Comparison of ENCODE assay signal across 8 mouse cellular contexts in the genomic region with DNA sequence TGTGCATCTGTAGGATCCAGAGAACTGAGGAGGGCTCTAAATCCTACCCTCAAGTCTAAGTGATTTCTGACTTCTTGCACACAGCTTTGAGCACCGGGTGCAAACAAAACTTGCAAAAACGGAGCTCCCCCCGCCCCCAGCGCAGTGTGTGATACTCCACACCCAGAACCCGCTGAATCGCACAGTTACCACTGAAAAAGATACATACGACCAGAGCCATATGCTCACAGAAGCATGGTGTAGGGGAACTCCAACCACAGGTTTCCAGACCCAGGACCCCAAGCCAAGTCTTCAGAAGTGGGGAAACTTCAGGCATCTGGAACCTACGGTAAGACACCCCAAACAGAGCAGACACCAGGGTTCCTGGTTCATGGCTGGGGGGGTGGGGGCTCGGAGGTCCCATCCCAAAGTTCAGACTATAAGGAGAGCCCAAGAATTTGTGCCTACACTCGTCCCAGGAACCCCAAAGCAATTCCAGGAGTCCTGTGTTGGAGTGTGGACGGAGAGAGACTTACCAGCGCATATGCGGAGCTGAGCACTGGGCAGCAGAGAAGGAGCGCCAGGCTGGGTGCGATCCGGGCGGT. TPM values are rescaled to one million over a fixed set of nuclear protein-coding genes. Genes with fewer than 3 reads are reported as not detected.
DNase-seq lines count a peak whose midpoint lies in the region; ATAC-seq and TF ChIP-seq lines count a peak whose summit lies in the region.

A gene (plus strand): TSS at position 151 of the 584 bp plus-strand sequence.

- no peak for TF ChIP-seq CTCF in left cerebral cortex, adult 2 months (IDR thresholded peaks at IDR 0.05)
- no peak for TF ChIP-seq CTCF in midbrain, postnatal 0 days (IDR thresholded peaks at IDR 0.05)

- H3K4me1 ChIP-seq in forebrain, embryonic 14.5 days (ENCODE audit: control insufficient read depth, insufficient read depth, low read length), result peaks cover 7% of the 10 kb centered on the region; the same call in 1 of the 2 replicates
- peaks cover 32% of the 10 kb centered on the region for H3K4me1 ChIP-seq in hindbrain, embryonic 13.5 days (replicated peaks)
- H3K4me1 ChIP-seq in midbrain, postnatal 0 days (ENCODE audit: insufficient read depth, low read length), result no peaks in the 10 kb centered on the region

- peak within 1 kb of the TSS; percentile 47 for H3K4me3 ChIP-seq in left cerebral cortex, adult 2 months
- peak within 1 kb of the TSS; percentile 55 for H3K4me3 ChIP-seq in forebrain, embryonic 14.5 days (ENCODE audit: low read depth, low read length)
- H3K4me3 ChIP-seq in hindbrain, embryonic 13.5 days, result peak within 1 kb of the TSS; percentile 68
- peak within 1 kb of the TSS; percentile 62 for H3K4me3 ChIP-seq in midbrain, postnatal 0 days (ENCODE audit: low read depth, low read length)

- H3K27me3 ChIP-seq in forebrain, embryonic 14.5 days (replicated peaks; ENCODE audit: control insufficient read depth, insufficient read depth, low read length), result peaks cover 33% of the 10 kb centered on the region
- peaks cover 52% of the 10 kb centered on the region for H3K27me3 ChIP-seq in hindbrain, embryonic 13.5 days
- peaks cover 31% of the 10 kb centered on the region for H3K27me3 ChIP-seq in midbrain, postnatal 0 days (ENCODE audit: insufficient read depth, low read length)

- peak within 1 kb of the TSS; percentile 74 for H3K9ac ChIP-seq in forebrain, embryonic 14.5 days (ENCODE audit: low read length)
- peak within 1 kb of the TSS; percentile 80 for H3K9ac ChIP-seq in hindbrain, embryonic 13.5 days
- peak within 1 kb of the TSS; percentile 65 for H3K9ac ChIP-seq in midbrain, postnatal 0 days (replicated peaks; ENCODE audit: low read length, poor library complexity, severe bottlenecking)

- H3K4me2 ChIP-seq in forebrain, embryonic 14.5 days (ENCODE audit: low read length), result peak within 1 kb of the TSS; percentile 95
- peak within 1 kb of the TSS; percentile 93 for H3K4me2 ChIP-seq in hindbrain, embryonic 13.5 days
- peak within 1 kb of the TSS; percentile 95 for H3K4me2 ChIP-seq in midbrain, postnatal 0 days (ENCODE audit: low read depth, low read length, poor library complexity, severe bottlenecking)

- no peak within 1 kb of the TSS for H3K27ac ChIP-seq in left cerebral cortex, adult 2 months
- H3K27ac ChIP-seq in forebrain, embryonic 14.5 days (ENCODE audit: low read depth, low read length), result no peak within 1 kb of the TSS
- no peak within 1 kb of the TSS for H3K27ac ChIP-seq in hindbrain, embryonic 13.5 days
- no peak within 1 kb of the TSS for H3K27ac ChIP-seq in midbrain, postnatal 0 days (ENCODE audit: low read depth, low read length)

- WGBS in forebrain, embryonic 14.5 days, result 3% methylated on average over 17 of the region's 17 CpGs
- 2% methylated on average over 17 of the region's 17 CpGs for WGBS in hindbrain, embryonic 13.5 days
- WGBS in midbrain, postnatal 0 days, result 2% methylated on average over 17 of the region's 17 CpGs

- DNase-seq in left cerebral cortex, adult 2 months (ENCODE audit: extremely low spot score in 1 of 2, low spot score in 2 of 2), result no peak
- no peak for DNase-seq in left cerebral cortex, adult 8-10 months (ENCODE audit: low spot score in 2 of 2)
- no peak for DNase-seq in forebrain, embryonic 14.5 days (ENCODE audit: low spot score)
- no peak for DNase-seq in midbrain, postnatal 0 days (ENCODE audit: low spot score)
- DNase-seq in left cerebral cortex, postnatal 4 days, result no peak
- no peak for DNase-seq in cerebellum, adult 9-10 months
- no peak for DNase-seq in ovary, postnatal 10 days (ENCODE audit: low spot score)

- no peak for ATAC-seq in forebrain, embryonic 14.5 days
- ATAC-seq in hindbrain, embryonic 13.5 days (ENCODE audit: low FRiP score), result no peak
- ATAC-seq in midbrain, postnatal 0 days (ENCODE audit: low FRiP score), result no peak

- H3K9me3 ChIP-seq in forebrain, embryonic 14.5 days (replicated peaks; ENCODE audit: control insufficient read depth, low read length), result no peaks in the 10 kb centered on the region
- no peaks in the 10 kb centered on the region for H3K9me3 ChIP-seq in hindbrain, embryonic 13.5 days
- H3K9me3 ChIP-seq in midbrain, postnatal 0 days (ENCODE audit: low read length), result no peaks in the 10 kb centered on the region

- H3K36me3 ChIP-seq in forebrain, embryonic 14.5 days (ENCODE audit: control insufficient read depth, insufficient read depth, low read length), result no peaks in the 10 kb centered on the region
- no peaks in the 10 kb centered on the region for H3K36me3 ChIP-seq in hindbrain, embryonic 13.5 days
- no peaks in the 10 kb centered on the region for H3K36me3 ChIP-seq in midbrain, postnatal 0 days (ENCODE audit: insufficient read depth, low read length)

- intact Hi-C loops in left cerebral cortex, adult 2 months (cut with DNase I), result no loop called here
- intact Hi-C loops in left cerebral cortex, postnatal 4 days (cut with DNase I), result no loop called here

RNA-seq across cellular contexts. Expression of the gene that starts here (rescaled TPM):
- total RNA-seq in left cerebral cortex, adult 2 months (2021), result not detected
- 1 to 10 TPM in 3 of 4 experiments, not detected in 1; 2.4 to 3.2 (median 2.6) TPM for total RNA-seq in left cerebral cortex, adult 8-10 months (2022)
- 0.33 TPM in 1 of 2 replicates, not detected in the other for polyA plus RNA-seq in forebrain, embryonic 14.5 days (2014; fragmentation: Nextera tagmentation; extraction: Ambion mirVana)
- 1.4 and 3.8 TPM in 2 replicates for polyA plus RNA-seq in hindbrain, embryonic 13.5 days (2015; fragmentation: Nextera tagmentation; extraction: Ambion mirVana)
- total RNA-seq in midbrain, postnatal 0 days (2014; rRNA removed), result 0.66 TPM in 1 of 2 replicates, not detected in the other
- 0.29 TPM in 1 of 2 replicates, not detected in the other for polyA plus RNA-seq in midbrain, postnatal 0 days (2015; fragmentation: Nextera tagmentation; extraction: Ambion mirVana)
- 1 to 10 TPM in 1 of 2 experiments, under 1 TPM in 1; 0.87 to 1.1 TPM for total RNA-seq in left cerebral cortex, postnatal 4 days (2021)
